Mouse (Mus musculus): ENCODE measurements around the gene Rad51b.
A peak's percentile ranks its signal among the peaks of the same experiment; 100 is the strongest.

Gene Rad51b

GRCm38 (mm10) chr12:79687683-79688386, 390.8 kb downstream of the Rad51b start:
- DNase-seq (ENCODE audit: low read depth, low spot score) = no peak

- DNase-seq (ENCODE audit: low read depth, low spot score) = no peak
These were observed 392.2 kb downstream of the Rad51b start for GRCm38 (mm10) chr12:79689299-79689698.

- DNase-seq (ENCODE audit: low read depth, low spot score) = no peak
These were observed 395.1 kb downstream of the Rad51b start for GRCm38 (mm10) chr12:79691929-79692862.

GRCm38 (mm10) chr12:79695832-79696434, 398.9 kb downstream of the Rad51b start:
- DNase-seq (ENCODE audit: low read depth, low spot score) = no peak

GRCm38 (mm10) chr12:79703555-79703954, 406.5 kb downstream of the Rad51b start:
- DNase-seq (ENCODE audit: low read depth, low spot score) = no peak

GRCm38 (mm10) chr12:79705501-79706266, 408.6 kb downstream of the Rad51b start:
- DNase-seq (ENCODE audit: low read depth, low spot score) = no peak

GRCm38 (mm10) chr12:79707565-79708422, 410.7 kb downstream of the Rad51b start:
- DNase-seq (ENCODE audit: low read depth, low spot score) = no peak

- DNase-seq (ENCODE audit: low read depth, low spot score) = no peak
These were observed 411.3 kb downstream of the Rad51b start for GRCm38 (mm10) chr12:79708423-79708733.

GRCm38 (mm10) chr12:79713286-79713685, 416.2 kb downstream of the Rad51b start:
- no peak for DNase-seq (ENCODE audit: low read depth, low spot score)

GRCm38 (mm10) chr12:79714484-79714883, 417.4 kb downstream of the Rad51b start:
- no peak for DNase-seq (ENCODE audit: low read depth, low spot score)

- DNase-seq (ENCODE audit: low read depth, low spot score) = no peak
These were observed 418.6 kb downstream of the Rad51b start for GRCm38 (mm10) chr12:79715506-79716345.

GRCm38 (mm10) chr12:79719091-79719846, 422.2 kb downstream of the Rad51b start:
- no peak for DNase-seq (ENCODE audit: low read depth, low spot score)

- DNase-seq (ENCODE audit: low read depth, low spot score) = no peak
These were observed 422.7 kb downstream of the Rad51b start for GRCm38 (mm10) chr12:79719847-79720201.

- DNase-seq (ENCODE audit: low read depth, low spot score) = no peak
These were observed 427.8 kb downstream of the Rad51b start for GRCm38 (mm10) chr12:79724875-79725274.

GRCm38 (mm10) chr12:79725711-79726110, 428.6 kb downstream of the Rad51b start:
- DNase-seq (ENCODE audit: low read depth, low spot score) = peak; percentile 58

GRCm38 (mm10) chr12:79726116-79726515, 429.0 kb downstream of the Rad51b start:
- peak; percentile 79 for DNase-seq (ENCODE audit: low read depth, low spot score)

GRCm38 (mm10) chr12:79726959-79727358, 429.9 kb downstream of the Rad51b start:
- DNase-seq (ENCODE audit: low read depth, low spot score) = no peak

GRCm38 (mm10) chr12:79729926-79730506, 432.9 kb downstream of the Rad51b start:
- no peak for DNase-seq (ENCODE audit: low read depth, low spot score)

GRCm38 (mm10) chr12:79731905-79732304, 434.8 kb downstream of the Rad51b start:
- DNase-seq (ENCODE audit: low read depth, low spot score) = no peak

Measured in telencephalon, adult 2 months (tissue).